9 mouse cellular contexts compared by ENCODE assay signal in genomic region chr17:15622913-15623312, GRCm38 (mm10). TPM values are rescaled to one million over a fixed set of nuclear protein-coding genes. Genes with fewer than 3 reads are reported as not detected.
DNase-seq lines count a peak whose midpoint lies in the region; ATAC-seq and TF ChIP-seq lines count a peak whose summit lies in the region.
"Had no signal": no experiment of that assay in that cellular context is flagged by ENCODE, and none has a peak within 500 bp of the region (broad histone marks: within the 10 kb centered on the region; RNA-seq: fewer than 3 reads in every experiment).

No protein-coding gene starts in this region.

- intact Hi-C loops in heart, postnatal 25 days (cut with DNase I) = loop anchor here (1.0 kb wide), 1 partner anchor 101 kb away; no protein-coding TSS in a partner anchor

- WGBS in kidney, postnatal 0 days = 5% methylated on average over 2 of the region's 2 CpGs

- ATAC-seq in kidney, postnatal 0 days (replicated peaks; ENCODE audit: low FRiP score, low read depth) = no peak

- H3K36me3 ChIP-seq in kidney, postnatal 0 days (ENCODE audit: insufficient read depth, low read length) = no peaks in the 10 kb centered on the region
- H3K36me3 ChIP-seq: neural tube, embryonic 13.5 days had no signal

- TF ChIP-seq CTCF in kidney, postnatal 0 days (IDR thresholded peaks at IDR 0.05; ENCODE audit: low read depth) = peak; percentile 78

- DNase-seq in heart, adult 18-20 months = peak; percentile 27 to 42
- no peak for DNase-seq in heart, postnatal 25 days (ENCODE audit: low spot score)
- peak; percentile 7 for DNase-seq in right cerebral cortex, adult 18-20 months
- no peak for DNase-seq in right cerebral cortex, postnatal 36 days (ENCODE audit: low spot score in 2 of 2)
- peak; percentile 50 for DNase-seq in ZHBTc4 (ENCODE audit: low read depth, low spot score)
- peak; percentile 76 for DNase-seq in kidney, postnatal 0 days (ENCODE audit: low spot score)
- peak; percentile 54 for DNase-seq in thymus, postnatal 14 days
- no peak for DNase-seq in cerebellum, adult 8-10 months

- H3K9ac ChIP-seq in kidney, postnatal 0 days (ENCODE audit: low read depth, low read length) = no peak overlapping the region
- H3K9ac ChIP-seq: neural tube, embryonic 13.5 days had no signal

- no peak overlapping the region for H3K4me2 ChIP-seq in kidney, postnatal 0 days (ENCODE audit: low read length)
- H3K4me2 ChIP-seq: neural tube, embryonic 13.5 days had no signal

- no peak overlapping the region for H3K27ac ChIP-seq in kidney, postnatal 0 days
- H3K27ac ChIP-seq: neural tube, embryonic 13.5 days had no signal

- no peaks in the 10 kb centered on the region for H3K4me1 ChIP-seq in kidney, postnatal 0 days (replicated peaks; ENCODE audit: insufficient read depth, low read length)
- H3K4me1 ChIP-seq: neural tube, embryonic 13.5 days had no signal

- H3K9me3 ChIP-seq in kidney, postnatal 0 days (replicated peaks; ENCODE audit: low read length) = 0 out of 2 replicates have a peak, but pooled peaks cover 4% of the 10 kb centered on the region
- H3K9me3 ChIP-seq: neural tube, embryonic 13.5 days had no signal

- no peaks in the 10 kb centered on the region for H3K27me3 ChIP-seq in kidney, postnatal 0 days (ENCODE audit: insufficient read depth, low read length)
- H3K27me3 ChIP-seq: neural tube, embryonic 13.5 days had no signal

- no peak overlapping the region for H3K4me3 ChIP-seq in kidney, postnatal 0 days (replicated peaks; ENCODE audit: low read depth, low read length)
- H3K4me3 ChIP-seq: neural tube, embryonic 13.5 days had no signal

RNA-seq across cellular contexts. Expression of gene Prdm9, which starts 58.8 kb away (rescaled TPM):
- total RNA-seq in heart, adult 18-20 months (2021) = 1 to 10 TPM; 1.6 to 1.9 TPM
- total RNA-seq in heart, postnatal 25 days (2021) = 1 to 10 TPM; 2.4 to 2.6 TPM
- 1.8 and 1.9 TPM in 2 replicates for polyA plus RNA-seq in kidney, postnatal 0 days (2015; fragmentation: Nextera tagmentation; extraction: Ambion mirVana)

Comparison
In these comparisons a context has a peak if more than half of its experiments do, and no peak if none do; other contexts are left out.
1. DNase-seq: peak in heart, adult 18-20 months (2 of 2), right cerebral cortex, adult 18-20 months (single experiment), ZHBTc4 (single experiment), kidney, postnatal 0 days (single experiment) and thymus, postnatal 14 days (single experiment); none in heart, postnatal 25 days (single experiment), right cerebral cortex, postnatal 36 days (0 of 2) and cerebellum, adult 8-10 months (single experiment).